Mouse (Mus musculus): ENCODE data around the gene Cyp39a1.

Cyp39a1 gene

DNA sequence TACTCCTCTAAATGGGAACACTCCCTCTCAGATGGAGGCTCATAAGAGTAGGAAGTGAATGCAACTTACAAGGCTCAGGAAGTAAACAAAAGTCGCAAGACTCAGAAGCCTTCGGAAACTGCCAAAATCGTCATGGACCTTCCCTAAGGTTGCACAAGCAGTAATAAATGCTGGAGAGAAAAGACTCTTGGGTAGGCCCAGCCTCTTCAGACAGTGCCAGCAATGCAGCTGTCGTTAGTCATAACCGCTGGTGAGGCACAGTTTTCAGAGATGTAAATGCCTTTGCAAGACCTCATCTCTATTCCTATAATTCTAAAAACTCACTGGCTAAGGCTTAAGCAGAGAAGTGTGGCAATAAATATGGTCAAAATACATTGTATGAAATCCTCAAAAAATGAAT, 121.0 kb downstream of the Cyp39a1 start:
- no peak for DNase-seq

DNA sequence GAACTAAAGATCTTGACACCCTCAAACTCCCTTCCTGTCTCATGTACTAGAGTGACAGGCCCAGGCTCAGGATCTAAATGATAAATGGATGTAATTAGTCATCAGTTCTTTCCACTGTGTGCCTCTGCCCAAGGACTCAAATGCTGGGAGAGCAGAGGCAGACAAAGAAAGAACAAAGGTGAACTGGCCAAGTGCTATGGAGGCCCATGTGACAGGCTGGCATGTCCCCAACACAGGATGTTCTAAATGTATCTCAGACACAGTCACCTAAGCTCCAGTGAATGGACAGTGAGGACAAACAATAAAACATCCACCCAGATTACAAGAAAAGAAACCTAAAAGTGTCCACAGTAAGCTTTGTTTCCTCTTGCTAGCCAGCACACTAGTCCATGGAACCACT, 122.2 kb downstream of the Cyp39a1 start:
- no peak for DNase-seq

DNA sequence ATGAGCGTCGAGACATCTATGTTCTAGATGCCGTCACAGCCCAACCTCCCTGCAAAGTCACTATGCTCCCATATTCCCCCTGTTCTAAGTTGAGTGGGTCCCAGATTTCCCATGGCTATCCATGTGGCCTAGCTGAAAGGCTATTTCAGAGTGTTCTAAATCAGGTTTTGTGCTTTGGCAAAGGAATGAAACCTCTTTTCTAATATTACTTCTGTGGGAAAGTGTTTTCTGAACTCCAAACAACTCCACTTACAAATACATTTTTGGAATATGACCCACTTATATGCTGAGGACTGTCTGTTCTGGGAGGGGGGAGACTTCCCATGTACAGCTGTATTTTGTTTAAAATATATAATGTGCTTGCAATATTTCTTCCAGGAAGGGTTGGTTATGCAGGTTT, 124.5 kb downstream of the Cyp39a1 start:
- DNase-seq = no peak

DNA sequence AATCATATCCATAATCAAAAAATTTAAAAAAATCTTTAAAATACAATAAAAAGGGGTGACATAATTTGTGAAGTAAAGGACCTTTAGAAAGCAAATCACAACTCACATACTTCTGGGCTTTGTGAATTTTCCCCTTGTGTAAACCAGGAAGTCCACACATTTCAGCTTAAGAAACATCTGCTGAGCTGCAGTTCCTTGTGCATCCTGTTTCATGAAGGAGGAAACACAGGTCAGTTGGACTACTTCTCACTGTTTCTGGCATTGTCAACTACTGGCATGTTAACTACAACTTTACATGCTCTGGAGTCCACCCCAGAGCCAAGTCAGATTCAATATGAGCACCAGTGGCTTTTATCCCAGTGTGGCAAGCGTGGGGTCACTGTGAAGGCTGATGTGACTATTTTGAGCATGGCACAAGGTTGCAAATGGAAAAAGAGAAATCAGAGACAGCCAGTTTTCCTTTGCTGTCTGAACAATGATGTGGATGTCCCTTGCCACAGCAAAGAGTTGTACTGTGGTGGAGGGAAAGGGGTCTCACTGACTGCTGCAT, 127.6 kb downstream of the Cyp39a1 start:
- DNase-seq = no peak
